Mouse (Mus musculus) hindlimb bud, embryonic 11.5 days (tissue): ENCODE measurements around the gene Utp4.

Experiments
- DNase-seq: peaks from one replicate; pipeline ENCODE4 v3.0.0-alpha.2; 2012; ENCODE audit warnings: low read depth, low spot score; ENCODE audit errors: extremely low spot score

Gene Utp4

DNA sequence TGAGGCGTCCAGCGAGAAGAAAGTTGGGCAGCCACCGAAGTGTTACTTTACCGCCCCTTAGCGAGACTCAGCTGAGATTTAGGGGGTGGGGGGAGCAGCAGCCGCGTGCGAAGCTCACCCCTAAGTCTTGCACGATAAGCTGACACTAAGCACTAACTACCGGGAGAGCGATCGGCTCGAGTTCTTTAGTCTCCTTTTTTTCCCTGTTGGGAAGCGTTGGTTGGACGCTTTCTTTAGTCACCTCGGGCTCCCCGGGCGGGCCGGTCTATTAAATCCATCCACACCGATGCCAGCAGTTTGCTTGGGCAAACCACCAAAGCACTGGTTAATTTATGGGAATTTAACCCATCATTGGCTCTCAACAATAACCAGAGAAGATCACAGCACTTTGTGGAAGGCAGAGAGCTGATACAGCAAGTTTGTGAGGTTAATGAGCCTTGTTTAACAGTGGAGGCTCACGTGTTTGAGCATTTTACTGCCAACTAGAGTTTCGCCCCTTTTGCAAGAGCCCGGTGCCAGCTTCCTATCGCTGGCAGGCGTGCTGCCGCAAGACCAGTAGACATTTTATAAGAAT lies 43.1 kb downstream of the Utp4 start:
- peak; percentile 35 for DNase-seq

DNA sequence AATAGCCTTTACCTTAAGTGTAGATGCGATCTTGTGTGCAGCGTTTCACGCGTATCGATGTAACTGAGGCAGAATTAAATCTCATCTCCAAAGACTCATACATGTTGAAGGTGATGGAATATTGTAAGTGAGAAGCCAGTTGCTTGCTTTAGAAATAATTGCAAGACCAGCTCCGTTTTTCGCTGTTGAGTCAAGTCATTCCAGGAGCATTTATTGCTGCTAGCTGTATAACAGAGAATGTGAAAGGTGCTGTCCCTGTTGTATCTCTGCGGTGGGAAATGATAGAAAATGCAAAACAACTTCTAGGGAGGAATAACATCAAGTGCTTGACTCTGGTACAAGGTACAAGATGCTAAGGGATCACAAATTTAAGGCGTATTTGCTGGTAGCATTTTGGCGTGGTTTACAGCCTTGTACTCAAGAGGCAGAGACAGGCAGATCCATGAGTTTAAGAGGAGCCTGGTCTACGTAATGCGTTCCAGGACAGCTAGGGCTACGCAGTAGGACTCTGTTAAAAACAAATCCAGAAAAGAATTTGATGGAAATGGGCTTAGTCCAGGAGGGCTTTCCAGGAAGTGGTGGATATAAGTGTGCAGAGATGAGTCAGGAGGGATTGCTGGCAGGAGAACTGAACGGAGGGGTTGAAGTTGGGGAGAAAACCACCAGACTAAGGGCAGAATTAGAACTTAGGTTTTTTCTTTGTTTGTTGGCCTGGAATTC lies 43.8 kb downstream of the Utp4 start:
- no peak for DNase-seq

DNA sequence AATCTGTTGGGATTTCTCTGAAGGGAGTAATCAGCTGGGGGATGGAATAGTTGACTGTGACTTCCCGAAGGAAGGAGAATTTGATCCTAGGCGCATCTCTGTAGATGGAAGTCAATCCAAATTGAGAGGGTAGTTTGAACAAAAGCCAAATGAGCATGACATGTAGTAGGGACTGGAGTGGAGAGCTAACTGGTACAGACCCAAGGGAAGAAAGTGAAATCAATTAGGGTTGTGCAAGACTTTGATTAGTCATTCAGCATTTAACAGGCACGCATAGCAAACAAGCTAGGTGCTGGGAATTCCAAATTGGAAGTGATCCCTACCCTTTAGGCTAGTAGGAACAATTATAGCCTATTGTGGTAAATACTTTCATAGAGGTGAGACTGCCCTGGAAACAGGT lies 48.4 kb downstream of the Utp4 start:
- no peak for DNase-seq

DNA sequence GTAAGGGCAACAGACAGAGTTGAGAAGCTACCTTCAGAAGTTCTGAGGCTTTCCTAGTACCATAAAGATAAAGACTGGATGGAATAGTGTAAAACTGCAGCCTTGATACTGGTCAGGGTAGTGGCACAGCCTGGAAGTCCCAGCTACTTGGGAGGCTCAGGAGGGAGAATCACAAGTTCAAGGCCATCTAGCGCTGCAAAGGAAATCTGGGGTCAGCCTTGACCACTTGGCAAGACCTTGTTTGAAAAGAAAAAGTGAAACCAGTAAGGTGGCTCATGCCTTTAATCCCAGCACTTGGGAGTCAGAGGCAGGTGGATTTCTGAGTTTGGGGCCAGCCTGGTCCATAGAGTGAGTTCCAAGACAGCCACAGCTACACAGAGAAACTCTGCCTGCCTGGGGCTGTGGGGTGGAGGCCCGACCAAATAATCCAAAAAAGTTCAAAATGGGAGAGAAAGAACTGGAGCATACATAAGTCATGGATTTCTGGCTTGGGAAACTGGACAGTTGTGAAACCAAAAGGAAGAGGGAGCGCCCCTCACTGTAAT lies 50.5 kb downstream of the Utp4 start:
- no peak for DNase-seq

DNA sequence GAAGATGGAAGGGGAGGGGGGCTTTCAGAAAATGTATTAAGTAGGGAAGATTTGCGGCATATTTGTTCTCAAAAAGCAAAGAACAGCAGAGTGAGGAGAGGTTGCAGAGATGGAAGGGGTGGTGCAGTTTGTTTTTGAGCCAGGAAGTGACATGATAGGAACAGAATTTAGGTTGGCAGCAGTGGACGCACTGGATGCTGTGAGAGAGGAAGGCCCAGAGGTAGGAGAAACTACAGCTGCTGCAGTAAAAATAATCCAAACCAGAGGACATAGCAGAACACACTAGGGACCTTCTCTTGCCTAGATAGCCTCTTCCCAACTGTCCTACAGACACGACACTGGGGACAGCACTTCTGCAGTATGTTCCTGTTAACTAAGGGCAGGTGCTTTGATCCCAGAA lies 51.3 kb downstream of the Utp4 start:
- DNase-seq: no peak

DNA sequence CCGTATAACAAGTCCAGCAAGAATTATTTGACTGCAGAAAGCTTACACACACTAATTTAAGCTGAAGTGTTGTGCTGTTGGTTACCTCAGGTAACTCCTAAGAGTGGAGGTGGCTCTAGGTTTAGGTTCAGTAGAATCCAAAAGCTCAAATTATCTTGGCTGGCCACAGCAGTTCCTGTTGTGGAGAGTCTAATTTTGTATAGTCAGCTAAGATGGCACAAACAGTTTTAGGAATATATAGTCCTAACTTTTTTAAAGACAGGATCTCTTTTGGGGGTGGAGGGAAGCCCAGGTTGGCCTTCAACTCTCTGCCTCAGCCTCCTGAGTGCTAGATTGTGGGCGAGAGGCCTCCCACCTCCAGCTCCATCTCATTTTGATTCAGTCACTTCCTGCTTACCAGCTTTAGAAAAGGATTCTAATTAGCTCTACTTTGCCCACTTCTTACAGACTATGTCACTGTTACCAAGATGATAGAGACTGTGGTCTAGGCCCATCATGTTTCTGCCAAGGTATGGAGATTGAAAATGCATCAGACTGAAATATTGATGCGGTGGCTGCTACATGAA lies 55.3 kb downstream of the Utp4 start:
- no peak for DNase-seq

DNA sequence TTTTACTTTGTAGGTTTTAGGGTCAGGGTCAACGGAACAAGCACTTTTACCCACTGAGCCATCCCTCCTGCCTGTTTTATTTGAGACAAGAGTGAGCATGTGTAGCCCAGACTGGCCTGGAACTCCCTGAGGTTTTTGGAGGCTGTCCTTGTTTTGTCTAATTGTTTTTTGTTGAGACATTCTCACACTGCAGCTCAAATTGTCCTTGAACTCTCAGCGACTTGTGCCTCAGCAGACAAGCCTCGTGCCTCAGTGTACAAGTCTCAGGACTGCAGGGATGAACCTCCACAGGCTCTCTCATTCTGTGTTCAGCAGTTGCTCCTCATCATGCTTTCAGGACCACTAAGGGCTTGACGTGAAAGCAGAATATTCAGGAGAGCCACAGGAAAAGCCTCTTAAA lies 58.3 kb downstream of the Utp4 start:
- no peak for DNase-seq

DNA sequence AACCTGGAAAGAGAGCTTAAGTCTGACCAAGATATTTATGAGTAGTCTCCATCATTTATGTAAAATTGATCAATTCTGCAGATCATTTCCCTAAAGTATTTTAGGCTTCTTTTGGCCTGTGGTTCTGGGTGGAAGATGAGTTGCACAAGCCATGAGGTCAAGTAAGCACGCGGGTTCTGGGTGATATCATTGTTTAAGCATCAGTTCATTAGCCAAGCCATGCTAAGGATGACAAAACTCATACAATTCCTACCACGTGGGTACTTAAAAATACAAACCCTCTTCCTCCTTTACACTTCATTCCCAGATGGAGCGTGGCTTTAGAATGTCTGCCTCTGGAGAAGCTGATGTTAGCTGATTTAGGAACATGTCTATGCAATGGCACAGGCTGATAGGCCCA lies 60.1 kb downstream of the Utp4 start:
- no peak for DNase-seq

DNA sequence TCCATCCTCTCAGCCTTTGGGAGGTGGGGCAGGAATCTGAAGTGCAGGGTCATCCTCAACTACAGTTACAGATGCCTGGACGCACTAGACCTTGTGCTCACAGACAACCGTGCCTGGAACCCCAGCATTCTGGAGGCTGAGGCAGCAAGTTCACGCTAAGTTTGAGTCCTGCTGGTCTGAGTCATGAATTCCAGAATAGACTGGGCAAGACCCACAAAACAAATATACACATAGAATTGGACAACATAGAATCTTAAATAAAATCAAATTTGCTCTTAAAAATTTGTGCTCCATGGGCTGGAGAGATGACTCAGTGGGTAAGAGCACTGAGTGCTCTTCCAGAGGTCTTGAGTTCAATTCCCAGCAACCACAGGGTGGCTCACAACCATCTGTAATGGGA lies 63.6 kb downstream of the Utp4 start:
- DNase-seq: no peak

DNA sequence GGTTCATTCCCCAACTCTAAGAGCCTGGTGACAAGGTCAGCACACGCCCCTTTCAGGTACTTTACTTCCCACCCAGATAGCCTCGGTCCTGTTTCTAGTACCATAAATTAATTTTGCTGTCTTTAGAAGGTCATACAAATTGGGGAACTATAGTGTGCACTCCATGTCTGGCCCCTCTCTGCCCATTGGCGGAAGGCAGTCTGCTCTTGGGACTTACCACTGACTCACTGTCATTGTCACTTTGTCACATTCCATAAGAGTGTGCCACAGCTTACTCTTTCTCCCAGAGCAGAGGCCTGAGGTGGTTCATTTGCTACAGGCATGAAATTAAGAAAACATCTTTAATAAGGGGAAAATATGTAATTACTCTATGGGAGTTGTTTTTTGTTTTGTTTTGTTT lies 64.8 kb downstream of the Utp4 start:
- no peak for DNase-seq

DNA sequence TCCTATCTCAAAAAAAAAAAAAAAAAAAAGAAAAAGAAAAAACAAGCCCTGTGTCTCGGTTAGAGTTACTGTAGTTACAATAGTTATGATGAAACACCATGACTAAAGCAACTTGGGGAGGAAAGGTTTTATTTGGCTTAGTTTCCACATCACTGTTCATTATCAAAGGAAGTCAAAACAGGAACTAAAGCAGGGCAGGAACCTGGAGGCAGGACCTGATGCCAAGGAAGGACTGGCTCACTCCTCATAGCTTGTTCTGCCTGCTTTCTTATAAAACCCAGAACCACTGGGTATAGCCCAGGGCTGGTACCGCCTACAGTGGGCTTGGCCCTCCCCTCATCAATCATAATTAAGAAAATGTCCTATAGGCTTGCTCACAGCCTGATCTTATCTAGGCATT lies 66.2 kb downstream of the Utp4 start:
- DNase-seq: no peak

DNA sequence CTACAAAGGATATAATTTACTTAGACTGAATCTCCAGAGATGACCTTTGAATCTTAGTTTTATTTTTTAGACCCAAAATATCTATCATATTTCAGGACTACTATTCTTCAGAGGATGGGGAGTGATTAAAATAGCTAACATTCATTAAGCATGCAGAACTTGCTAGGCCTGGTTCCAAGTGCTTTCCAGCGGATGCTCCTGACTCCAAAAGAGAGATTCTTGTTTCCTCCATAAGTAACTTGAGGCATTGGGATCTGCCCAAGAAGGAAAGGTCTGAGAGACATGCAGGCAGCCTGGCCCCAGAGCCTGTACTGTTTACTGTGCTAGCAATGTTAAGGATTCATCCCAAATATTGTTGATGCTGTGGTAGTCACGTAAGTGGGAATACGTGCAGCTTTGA lies 68.9 kb downstream of the Utp4 start:
- no peak for DNase-seq

DNA sequence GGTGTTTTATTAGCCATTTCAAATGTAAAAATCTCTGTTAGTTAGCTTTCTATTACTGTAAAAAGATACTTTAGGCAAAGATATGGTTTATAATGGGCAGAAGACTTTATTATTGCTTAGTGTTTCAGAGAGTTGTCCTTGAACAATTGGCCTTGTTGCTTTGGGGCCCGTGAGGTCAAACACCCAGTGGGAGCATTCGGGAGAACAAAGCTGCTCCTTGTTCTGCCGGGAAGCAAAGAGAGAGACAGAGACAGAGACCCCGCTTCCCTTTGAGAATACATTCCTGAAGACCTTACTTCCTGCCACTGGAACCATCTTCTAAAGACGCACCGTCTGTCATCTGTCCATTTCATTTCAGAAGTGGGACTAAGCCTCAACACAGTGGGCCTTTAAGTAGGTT lies 69.9 kb downstream of the Utp4 start:
- DNase-seq: no peak

DNA sequence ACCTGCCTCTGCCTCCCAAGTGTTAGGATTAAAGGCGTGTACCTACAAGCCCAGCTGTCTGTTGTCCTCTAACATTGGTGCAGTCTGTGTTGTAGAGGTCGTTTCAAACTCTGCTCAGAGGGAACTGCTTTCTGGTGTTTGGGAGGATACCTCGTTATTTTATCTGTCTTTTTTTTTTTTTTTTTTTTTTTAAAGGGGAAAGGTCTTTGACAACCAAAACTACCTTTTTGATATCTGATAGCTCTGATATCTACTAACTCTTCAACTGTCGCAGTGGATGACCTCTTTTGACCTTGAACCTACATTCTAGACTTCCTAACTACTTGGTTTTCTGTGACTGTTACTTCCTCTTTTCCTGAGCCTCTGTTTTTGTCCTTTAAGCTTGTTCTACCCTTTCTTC lies 71.1 kb downstream of the Utp4 start:
- no peak for DNase-seq

DNA sequence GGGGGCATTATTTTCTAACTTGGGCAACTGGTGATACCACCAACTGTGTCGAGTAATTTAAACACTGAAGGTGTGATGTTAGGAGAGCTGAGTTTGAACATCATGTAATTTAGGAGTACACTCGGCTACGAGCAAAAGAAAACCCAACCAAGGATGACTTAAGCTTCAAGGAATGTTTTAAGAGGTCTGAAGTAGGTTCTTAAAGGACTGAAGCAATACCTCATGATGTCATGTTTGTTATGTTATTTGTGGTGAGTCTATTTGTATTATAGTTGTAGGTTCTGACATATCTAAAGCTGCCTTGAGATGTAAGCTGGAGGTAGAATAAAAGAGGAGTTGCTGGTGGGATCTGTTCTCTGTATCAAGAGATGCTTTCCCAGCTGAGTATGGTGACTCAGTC lies 76.5 kb downstream of the Utp4 start:
- no peak for DNase-seq

DNA sequence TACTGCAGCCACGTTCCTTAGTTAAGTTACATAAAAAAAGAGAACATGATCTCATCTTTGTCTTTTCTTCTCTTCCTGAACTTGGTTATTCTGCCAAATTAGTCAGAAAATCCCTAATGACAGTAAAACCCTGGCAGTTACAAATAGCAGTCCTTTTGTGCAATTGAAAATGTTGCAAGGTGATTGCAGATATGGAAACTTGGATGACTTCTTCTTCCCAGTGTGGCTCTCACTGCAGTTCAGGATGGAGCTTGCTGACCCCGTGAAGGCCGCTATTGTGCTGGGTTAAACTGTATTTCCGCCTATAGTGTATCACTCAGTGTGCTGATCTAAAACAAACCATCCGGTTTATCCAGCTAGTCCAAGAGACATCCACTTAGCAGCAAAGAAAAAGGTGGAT lies 78.5 kb downstream of the Utp4 start:
- no peak for DNase-seq
